Mouse (Mus musculus) kidney, adult 2 months (tissue): ENCODE results near the gene Tmem101. TPM values are rescaled to one million over a fixed set of nuclear protein-coding genes. Genes with fewer than 3 reads are reported as not detected.

ENCODE experiments used
- DNase-seq: peaks from one replicate; pipeline ENCODE4 v3.0.0; 2021
- H3K27ac ChIP-seq: fragments of 200-500 bp; 2 replicates; pipeline ENCODE4 v1.5.1; 2012; ENCODE audit warnings: low read depth, low read length, control low read depth, inconsistent platforms; ENCODE audit not compliant: insufficient read depth
- H3K27me3 ChIP-seq: fragments of 200-500 bp; replicated peaks from 2 replicates; pipeline ENCODE4 v1.6.1; 2012; ENCODE audit warnings: mild to moderate bottlenecking, moderate library complexity, low read length, inconsistent platforms; ENCODE audit not compliant: control insufficient read depth, insufficient read depth
- H3K36me3 ChIP-seq: fragments of 200-500 bp; 2 replicates; pipeline ENCODE4 v1.6.1; 2012; ENCODE audit warnings: mild to moderate bottlenecking, moderate library complexity, low read length, inconsistent platforms; ENCODE audit not compliant: control insufficient read depth, insufficient read depth
- H3K4me1 ChIP-seq: fragments of 200-500 bp; 2 replicates; pipeline ENCODE4 v1.6.1; 2011; ENCODE audit warnings: low read length; ENCODE audit not compliant: control insufficient read depth, insufficient read depth
- H3K4me3 ChIP-seq: fragments of 200-500 bp; 2 replicates; pipeline ENCODE4 v1.5.1; 2011; ENCODE audit warnings: mild to moderate bottlenecking, low read depth, low read length, control low read depth; ENCODE audit not compliant: insufficient read depth
- CTCF ChIP-seq: fragments of 200-500 bp; conservative IDR thresholded peaks from 2 replicates; pipeline ENCODE4 v1.5.1; 2011; ENCODE audit warnings: low read depth, mild to moderate bottlenecking, control low read depth, low read length, moderate library complexity, mixed read lengths; ENCODE audit not compliant: insufficient read depth, insufficient read length
- POLR2A ChIP-seq: fragments of 200-500 bp; IDR thresholded peaks from one replicate; pipeline ENCODE4 v1.6.1; 2011; ENCODE audit warnings: low read depth, low read length, control low read depth
- WGBS: fragments of 180-500 bp; shearing (Covaris S2); methylation state at CpG from one replicate; pipeline ENCODE4 v1.1.7; 2018; 5-methylcytosine and 5-hydroxymethylcytosine counted together
- polyA plus RNA-seq: library from polyadenylated mRNA; depleted of rRNA; stranded (reverse); fragments of >200 nt; gene quantifications from 2 replicates; pipeline ENCODE4 v1.2.3, GENCODE M21; 2012; rRNA removed

The Tmem101 gene
- polyA plus RNA-seq, result 17.7 and 18.3 TPM in 2 replicates

DNA sequence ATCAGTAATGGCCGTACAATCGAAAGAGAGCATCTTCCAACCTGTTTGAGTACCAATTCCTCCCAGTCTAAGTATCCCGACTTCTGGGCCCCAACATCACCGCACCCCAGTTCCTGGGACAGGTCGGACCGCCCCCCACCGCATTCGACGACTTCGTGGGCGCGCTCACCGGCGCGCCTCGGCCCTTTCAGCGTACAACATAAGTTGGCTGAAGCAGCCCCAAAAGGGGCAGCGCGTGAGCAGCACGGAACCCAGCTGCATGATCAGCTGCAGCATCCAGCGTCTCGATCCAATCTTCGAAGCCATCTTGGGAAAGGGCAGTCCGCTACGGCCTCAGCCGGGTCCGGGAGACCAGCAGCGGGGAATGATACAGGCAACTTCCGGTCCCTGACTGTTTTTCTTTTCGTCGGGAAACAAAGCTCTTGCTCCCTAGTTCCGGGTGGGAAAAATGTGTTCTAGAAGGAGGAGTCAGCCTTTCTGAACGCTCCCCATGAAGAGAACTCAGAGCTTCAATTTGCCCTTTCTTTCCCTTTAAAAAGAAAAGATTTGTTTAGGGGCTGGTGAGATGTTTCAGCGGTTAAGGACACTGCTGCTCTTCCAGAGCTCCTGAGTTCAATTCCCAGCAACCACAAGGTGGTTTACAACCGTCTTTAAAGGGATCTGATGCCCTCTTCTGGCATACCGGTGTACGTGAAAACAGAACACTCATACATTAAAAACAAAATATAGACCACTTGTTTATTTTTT lies at the start of gene Tmem101:
Gene Tmem101 (minus strand): TSS at position 366 of the 747 bp plus-strand sequence.
- H3K27me3 ChIP-seq, result no peaks in the 10 kb centered on the region
- H3K27ac ChIP-seq, result no peak within 1 kb of the TSS
- WGBS, result under 1% methylated on average over 37 of the region's 37 CpGs
- no peaks in the 10 kb centered on the region for H3K4me1 ChIP-seq
- DNase-seq, result peak; percentile 95
- TF ChIP-seq CTCF (peak; percentile 33), POLR2A (peak; percentile 44)
- H3K4me3 ChIP-seq, result peak within 1 kb of the TSS; percentile 94
- peaks cover 1% of the 10 kb centered on the region; the same call in 1 of the 2 replicates for H3K36me3 ChIP-seq

- no peak overlapping the region for H3K4me3 ChIP-seq
- 81% methylated on average over 12 of the region's 12 CpGs for WGBS
- H3K27me3 ChIP-seq, result no peaks in the 10 kb centered on the region
- no peak overlapping the region for H3K27ac ChIP-seq
- no peaks in the 10 kb centered on the region; the same call in 1 of the 2 replicates for H3K36me3 ChIP-seq
- no peak for DNase-seq
- no peak for TF ChIP-seq POLR2A
- TF ChIP-seq CTCF, result no peak; the same call in 1 of the 2 replicates
- no peaks in the 10 kb centered on the region for H3K4me1 ChIP-seq
Observed at GRCm38 (mm10) chr11:102201408-102201821, 45.2 kb upstream of the Tmem101 start.

GRCm38 (mm10) chr11:102199856-102200255 lies 43.7 kb upstream of the Tmem101 start:
- Histone ChIP-seq H3K27ac (no peak overlapping the region), H3K27me3 (no peaks in the 10 kb centered on the region), H3K4me3 (no peak overlapping the region), H3K36me3 (no peaks in the 10 kb centered on the region; the same call in 1 of the 2 replicates), H3K4me1 (no peaks in the 10 kb centered on the region)
- peak; percentile 20 for DNase-seq
- 57% methylated on average over 9 of the region's 9 CpGs for WGBS
- TF ChIP-seq CTCF (no peak), POLR2A (no peak)

- TF ChIP-seq CTCF (peak; percentile 33; the same call in 1 of the 2 replicates), POLR2A (no peak)
- Histone ChIP-seq H3K27me3 (no peaks in the 10 kb centered on the region), H3K4me3 (no peak overlapping the region), H3K4me1 (no peaks in the 10 kb centered on the region), H3K36me3 (no peaks in the 10 kb centered on the region; the same call in 1 of the 2 replicates), H3K27ac (no peak overlapping the region)
- DNase-seq, result no peak
- WGBS, result 73% methylated on average over 6 of the region's 6 CpGs
Observed at GRCm38 (mm10) chr11:102198245-102198644, 42.0 kb upstream of the Tmem101 start.

GRCm38 (mm10) chr11:102196018-102196797 lies 40.0 kb upstream of the Tmem101 start:
- TF ChIP-seq POLR2A (no peak), CTCF (no peak)
- Histone ChIP-seq H3K27ac (no peak overlapping the region), H3K4me3 (no peak overlapping the region), H3K4me1 (no peaks in the 10 kb centered on the region), H3K27me3 (no peaks in the 10 kb centered on the region), H3K36me3 (no peaks in the 10 kb centered on the region)
- WGBS, result 87% methylated on average over 21 of the region's 21 CpGs
- DNase-seq, result no peak

GRCm38 (mm10) chr11:102193657-102194440 lies 37.6 kb upstream of the Tmem101 start:
- Histone ChIP-seq H3K36me3 (no peaks in the 10 kb centered on the region), H3K27ac (no peak overlapping the region), H3K27me3 (no peaks in the 10 kb centered on the region), H3K4me3 (no peak overlapping the region), H3K4me1 (no peaks in the 10 kb centered on the region)
- DNase-seq, result no peak
- WGBS, result 79% methylated on average over 9 of the region's 9 CpGs
- TF ChIP-seq CTCF (no peak), POLR2A (no peak)

DNA sequence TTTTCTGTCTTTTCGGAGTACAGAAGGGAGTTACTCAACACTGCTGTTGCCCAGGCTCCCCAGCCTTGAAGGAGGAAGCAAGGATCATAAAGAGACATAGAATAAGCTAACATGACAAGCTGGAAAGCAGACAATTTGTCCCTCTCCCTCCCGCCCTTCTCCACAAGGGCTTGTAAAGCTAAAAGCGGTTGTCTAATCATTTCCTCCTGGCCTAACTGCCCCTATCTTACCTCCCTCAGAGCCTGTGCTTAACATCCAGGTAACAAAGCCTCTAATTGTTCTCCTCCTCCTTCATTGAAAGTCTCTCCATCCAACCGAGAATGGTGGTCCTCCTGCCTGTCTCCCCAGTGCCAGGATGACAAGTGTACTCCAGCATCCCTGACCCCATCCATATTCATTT lies 34.6 kb upstream of the Tmem101 start:
- Histone ChIP-seq H3K36me3 (no peaks in the 10 kb centered on the region), H3K27me3 (no peaks in the 10 kb centered on the region), H3K4me1 (no peaks in the 10 kb centered on the region), H3K4me3 (no peak overlapping the region), H3K27ac (no peak overlapping the region)
- WGBS, result 68% methylated on average over 4 of the region's 4 CpGs
- DNase-seq, result no peak
- no peak for TF ChIP-seq CTCF
- TF ChIP-seq POLR2A, result no peak
